Mouse (Mus musculus) liver, postnatal 0 days (tissue): ENCODE measurements around the gene Mbnl2.

Experiments
- CTCF ChIP-seq: sonication (generic); IDR thresholded peaks from 2 replicates; pipeline ENCODE4 v1.5.1; 2016; ENCODE audit warnings: antibody characterized with exemption, low read depth
- EP300 ChIP-seq: IDR thresholded peaks from 2 replicates; pipeline ENCODE4 v1.6.1; 2016; ENCODE audit warnings: antibody characterized with exemption, low read depth, mild to moderate bottlenecking

- TF ChIP-seq CTCF = no peak
- TF ChIP-seq EP300 = peak; percentile 36; the same call in 1 of the 2 replicates
These were observed 76.8 kb downstream of the Mbnl2 start for GRCm38 (mm10) chr14:120352136-120352843.
